Mouse (Mus musculus) kidney, postnatal 0 days (tissue): ENCODE measurements around the gene B3gnt7. TPM values are rescaled to one million over a fixed set of nuclear protein-coding genes. Genes with fewer than 3 reads are reported as not detected.
A peak's percentile ranks its signal among the peaks of the same experiment; 100 is the strongest.

ENCODE experiments used
- ATAC-seq: fragments of 200-750 bp; cut with Nextera tagmentation; replicated peaks from 2 replicates; pipeline ENCODE4 v1.8.0; 2017; ENCODE audit warnings: low read depth, moderate number of reproducible peaks, moderate TSS enrichment, moderate library complexity; ENCODE audit not compliant: low FRiP score
- DNase-seq: peaks from one replicate; pipeline ENCODE4 v3.0.0-alpha.2; 2016; ENCODE audit warnings: low spot score
- H3K27ac ChIP-seq: fragments of 300-500 bp; sonication (generic); 2 replicates; pipeline ENCODE4 v1.5.1; 2014; ENCODE audit warnings: mild to moderate bottlenecking
- H3K27me3 ChIP-seq: fragments of 300-500 bp; sonication (generic); 2 replicates; pipeline ENCODE4 v1.6.1; 2014; ENCODE audit warnings: low read length, mixed read lengths; ENCODE audit not compliant: insufficient read depth
- H3K36me3 ChIP-seq: fragments of 300-500 bp; sonication (generic); 2 replicates; pipeline ENCODE4 v1.6.1; 2014; ENCODE audit warnings: low read length, mixed read lengths; ENCODE audit not compliant: insufficient read depth
- H3K4me1 ChIP-seq: fragments of 300-500 bp; sonication (generic); replicated peaks from 2 replicates; pipeline ENCODE4 v1.6.1; 2014; ENCODE audit warnings: antibody characterized with exemption, low read length, mixed read lengths; ENCODE audit not compliant: insufficient read depth
- H3K4me2 ChIP-seq: fragments of 300-500 bp; sonication (generic); 2 replicates; pipeline ENCODE4 v1.6.1; 2014; ENCODE audit warnings: mild to moderate bottlenecking, low read length, moderate library complexity, mixed read lengths
- H3K4me3 ChIP-seq: fragments of 300-500 bp; sonication (generic); replicated peaks from 2 replicates; pipeline ENCODE4 v1.5.1; 2014; ENCODE audit warnings: low read depth, low read length
- H3K9ac ChIP-seq: fragments of 300-500 bp; sonication (generic); 2 replicates; pipeline ENCODE4 v1.6.1; 2014; ENCODE audit warnings: low read depth, low read length
- H3K9me3 ChIP-seq: fragments of 300-500 bp; sonication (generic); replicated peaks from 2 replicates; pipeline ENCODE4 v1.6.1; 2016; ENCODE audit warnings: low read length, inconsistent platforms, mixed read lengths
- CTCF ChIP-seq: IDR thresholded peaks from 2 replicates; pipeline ENCODE4 v1.5.1; 2016; ENCODE audit warnings: antibody characterized with exemption, low read depth, mild to moderate bottlenecking, moderate library complexity
- WGBS: fragments of 180-500 bp; shearing (Covaris S2); extraction: QIAGEN DNeasy Blood & Tissue Kit; methylation state at CpG from one replicate; pipeline ENCODE4 v1.1.7; 2014; 5-methylcytosine and 5-hydroxymethylcytosine counted together
- polyA plus RNA-seq: library from polyadenylated mRNA; unstranded; fragments of >200 nt; fragmentation: Nextera tagmentation; extraction: Ambion mirVana; gene quantifications from 2 replicates; pipeline ENCODE4 v1.2.1, GENCODE M21; 2015

The B3gnt7 gene
- polyA plus RNA-seq, 1 experiment from 2014 or later: 10.8 TPM

GRCm38 (mm10) chr1:86284101-86284500 is 18.5 kb upstream of the B3gnt7 start:
- TF ChIP-seq CTCF: no peak
- H3K9me3 ChIP-seq: no peaks in the 10 kb centered on the region
- H3K4me3 ChIP-seq: no peak overlapping the region
- H3K4me2 ChIP-seq: no peak overlapping the region
- no peak overlapping the region for H3K27ac ChIP-seq
- H3K27me3 ChIP-seq: no peaks in the 10 kb centered on the region
- DNase-seq (no peak), ATAC-seq (no peak)
- H3K36me3 ChIP-seq: no peaks in the 10 kb centered on the region
- WGBS: 78% methylated on average over 5 of the region's 5 CpGs
- H3K4me1 ChIP-seq: no peaks in the 10 kb centered on the region
- H3K9ac ChIP-seq: no peak overlapping the region

DNA sequence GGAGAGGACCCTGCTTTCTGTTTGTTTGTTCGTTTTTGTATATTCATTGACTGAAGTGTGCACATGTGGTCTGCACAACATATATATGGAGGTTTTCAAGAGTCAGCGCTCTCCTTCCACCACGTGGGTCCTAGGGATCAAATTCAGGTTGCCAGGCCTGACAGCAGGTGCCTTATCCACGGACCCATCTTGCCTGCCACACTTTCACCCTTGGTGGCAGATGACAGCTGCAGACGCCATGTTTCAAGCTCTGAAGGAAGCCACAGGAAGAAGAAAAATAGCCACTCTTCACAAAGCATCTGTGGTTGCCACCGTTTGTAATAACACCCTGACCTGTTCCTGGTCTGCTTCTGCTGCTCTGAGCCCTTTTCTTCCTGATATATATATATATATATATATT is 17.3 kb upstream of the B3gnt7 start:
- DNase-seq: no peak
- Histone ChIP-seq H3K4me1 (no peaks in the 10 kb centered on the region), H3K9me3 (no peaks in the 10 kb centered on the region), H3K27ac (no peak overlapping the region), H3K4me3 (no peak overlapping the region), H3K4me2 (no peak overlapping the region), H3K27me3 (no peaks in the 10 kb centered on the region), H3K9ac (no peak overlapping the region), H3K36me3 (no peaks in the 10 kb centered on the region)
- no peak for TF ChIP-seq CTCF
- ATAC-seq: no peak
- WGBS: 84% methylated on average over 6 of the region's 6 CpGs

GRCm38 (mm10) chr1:86287473-86287872 is 15.2 kb upstream of the B3gnt7 start:
- Histone ChIP-seq H3K27me3 (no peaks in the 10 kb centered on the region), H3K4me3 (no peak overlapping the region), H3K9ac (no peak overlapping the region), H3K4me2 (no peak overlapping the region), H3K27ac (no peak overlapping the region), H3K9me3 (no peaks in the 10 kb centered on the region), H3K4me1 (no peaks in the 10 kb centered on the region), H3K36me3 (no peaks in the 10 kb centered on the region)
- ATAC-seq: no peak
- no peak for DNase-seq
- WGBS: 81% methylated on average over 4 of the region's 4 CpGs
- no peak for TF ChIP-seq CTCF

GRCm38 (mm10) chr1:86290452-86290851 is 12.2 kb upstream of the B3gnt7 start:
- Histone ChIP-seq H3K27me3 (no peaks in the 10 kb centered on the region), H3K27ac (no peak overlapping the region), H3K4me1 (0 out of 2 replicates have a peak, but pooled peaks cover 2% of the 10 kb centered on the region), H3K4me2 (no peak overlapping the region), H3K9ac (no peak overlapping the region), H3K36me3 (no peaks in the 10 kb centered on the region), H3K9me3 (no peaks in the 10 kb centered on the region), H3K4me3 (no peak overlapping the region)
- 60% methylated on average over 3 of the region's 3 CpGs for WGBS
- no peak for TF ChIP-seq CTCF
- ATAC-seq (no peak), DNase-seq (no peak)

- Histone ChIP-seq H3K4me2 (no peak overlapping the region), H3K36me3 (no peaks in the 10 kb centered on the region), H3K4me3 (no peak overlapping the region), H3K9me3 (no peaks in the 10 kb centered on the region), H3K27me3 (no peaks in the 10 kb centered on the region), H3K27ac (no peak overlapping the region), H3K4me1 (0 out of 2 replicates have a peak, but pooled peaks cover 2% of the 10 kb centered on the region), H3K9ac (no peak overlapping the region)
- ATAC-seq (no peak), DNase-seq (no peak)
- TF ChIP-seq CTCF: no peak
- 71% methylated on average over 3 of the region's 3 CpGs for WGBS
Observed at GRCm38 (mm10) chr1:86293091-86293490, 9.5 kb upstream of the B3gnt7 start.

- H3K4me2 ChIP-seq: no peak overlapping the region
- no peak for TF ChIP-seq CTCF
- DNase-seq: no peak
- no peaks in the 10 kb centered on the region for H3K27me3 ChIP-seq
- no peaks in the 10 kb centered on the region for H3K9me3 ChIP-seq
- H3K4me3 ChIP-seq: no peak overlapping the region
- peak; percentile 84 for ATAC-seq
- 0 out of 2 replicates have a peak, but pooled peaks cover 2% of the 10 kb centered on the region for H3K4me1 ChIP-seq
- no peak overlapping the region for H3K9ac ChIP-seq
- H3K36me3 ChIP-seq: no peaks in the 10 kb centered on the region
- H3K27ac ChIP-seq: peak overlapping the region; percentile 66; the same call in 1 of the 2 replicates
- 84% methylated on average over 5 of the region's 5 CpGs for WGBS
Observed at GRCm38 (mm10) chr1:86293868-86294267, 8.8 kb upstream of the B3gnt7 start.

- Histone ChIP-seq H3K4me2 (no peak overlapping the region), H3K4me3 (no peak overlapping the region), H3K9me3 (no peaks in the 10 kb centered on the region), H3K36me3 (no peaks in the 10 kb centered on the region), H3K27me3 (no peaks in the 10 kb centered on the region), H3K9ac (no peak overlapping the region), H3K27ac (peak overlapping the region; percentile 66), H3K4me1 (0 out of 2 replicates have a peak, but pooled peaks cover 2% of the 10 kb centered on the region)
- TF ChIP-seq CTCF: no peak
- ATAC-seq: no peak; the same call in 1 of the 2 replicates
- no peak for DNase-seq
- WGBS: 37% methylated on average over 4 of the region's 4 CpGs
Observed at GRCm38 (mm10) chr1:86294472-86294871, 8.2 kb upstream of the B3gnt7 start.
